Mouse (Mus musculus): ENCODE measurements at regions not wholly inside any gene's neighbourhood (a gene's known extent, or its start where the extent isn't known, plus 50 kb on each side); places are given as distances from the start of the nearest gene placed in this dataset.

GRCm38 (mm10) chr10:98703642-98704293, 210.4 kb upstream of the Atp2b1 start:
- no peak for DNase-seq (ENCODE audit: low spot score in 2 of 2)

- no peak for DNase-seq (ENCODE audit: low spot score in 2 of 2)
Observed at GRCm38 (mm10) chr10:98704559-98704958, 209.6 kb upstream of the Atp2b1 start.

GRCm38 (mm10) chr10:98717856-98718255, 196.3 kb upstream of the Atp2b1 start:
- DNase-seq (ENCODE audit: low spot score in 2 of 2) = no peak

- DNase-seq (ENCODE audit: low spot score in 2 of 2) = no peak
Observed at GRCm38 (mm10) chr10:98718706-98719105, 195.5 kb upstream of the Atp2b1 start.

GRCm38 (mm10) chr10:98720256-98721005, 193.8 kb upstream of the Atp2b1 start:
- no peak for DNase-seq (ENCODE audit: low spot score in 2 of 2)

GRCm38 (mm10) chr10:98725110-98725509, 189.1 kb upstream of the Atp2b1 start:
- DNase-seq (ENCODE audit: low spot score in 2 of 2) = no peak

- DNase-seq (ENCODE audit: low spot score in 2 of 2) = no peak
Observed at GRCm38 (mm10) chr10:98727130-98727529, 187.1 kb upstream of the Atp2b1 start.

GRCm38 (mm10) chr10:98728396-98729030, 185.7 kb upstream of the Atp2b1 start:
- no peak for DNase-seq (ENCODE audit: low spot score in 2 of 2)

- DNase-seq (ENCODE audit: low spot score in 2 of 2) = no peak
Observed at GRCm38 (mm10) chr10:98733950-98734585, 180.1 kb upstream of the Atp2b1 start.

- no peak for DNase-seq (ENCODE audit: low spot score in 2 of 2)
Observed at GRCm38 (mm10) chr10:98740507-98741147, 173.6 kb upstream of the Atp2b1 start.

GRCm38 (mm10) chr10:98741398-98741797, 172.8 kb upstream of the Atp2b1 start:
- no peak for DNase-seq (ENCODE audit: low spot score in 2 of 2)

GRCm38 (mm10) chr10:98742822-98743605, 171.2 kb upstream of the Atp2b1 start:
- DNase-seq (ENCODE audit: low spot score in 2 of 2) = no peak

- DNase-seq (ENCODE audit: low spot score in 2 of 2) = peak; percentile 65 to 70
Observed at GRCm38 (mm10) chr10:98744246-98744645, 170.0 kb upstream of the Atp2b1 start.

- no peak for DNase-seq (ENCODE audit: low spot score in 2 of 2)
Observed at GRCm38 (mm10) chr10:98744662-98745061, 169.5 kb upstream of the Atp2b1 start.

GRCm38 (mm10) chr10:98745409-98745808, 168.8 kb upstream of the Atp2b1 start:
- no peak for DNase-seq (ENCODE audit: low spot score in 2 of 2)

GRCm38 (mm10) chr10:98745861-98746260, 168.3 kb upstream of the Atp2b1 start:
- no peak for DNase-seq (ENCODE audit: low spot score in 2 of 2)

- no peak for DNase-seq (ENCODE audit: low spot score in 2 of 2)
Observed at GRCm38 (mm10) chr10:98748856-98749583, 165.2 kb upstream of the Atp2b1 start.

- no peak for DNase-seq (ENCODE audit: low spot score in 2 of 2)
Observed at GRCm38 (mm10) chr10:98749584-98749947, 164.6 kb upstream of the Atp2b1 start.

- no peak for DNase-seq (ENCODE audit: low spot score in 2 of 2)
Observed at GRCm38 (mm10) chr10:98751376-98752058, 162.7 kb upstream of the Atp2b1 start.

GRCm38 (mm10) chr10:98761080-98761479, 153.1 kb upstream of the Atp2b1 start:
- no peak for DNase-seq (ENCODE audit: low spot score in 2 of 2)
